Mouse (Mus musculus): ENCODE measurements at regions not wholly inside any gene's neighbourhood (a gene's known extent, or its start where the extent isn't known, plus 50 kb on each side); places are given as distances from the start of the nearest gene placed in this dataset.

DNA sequence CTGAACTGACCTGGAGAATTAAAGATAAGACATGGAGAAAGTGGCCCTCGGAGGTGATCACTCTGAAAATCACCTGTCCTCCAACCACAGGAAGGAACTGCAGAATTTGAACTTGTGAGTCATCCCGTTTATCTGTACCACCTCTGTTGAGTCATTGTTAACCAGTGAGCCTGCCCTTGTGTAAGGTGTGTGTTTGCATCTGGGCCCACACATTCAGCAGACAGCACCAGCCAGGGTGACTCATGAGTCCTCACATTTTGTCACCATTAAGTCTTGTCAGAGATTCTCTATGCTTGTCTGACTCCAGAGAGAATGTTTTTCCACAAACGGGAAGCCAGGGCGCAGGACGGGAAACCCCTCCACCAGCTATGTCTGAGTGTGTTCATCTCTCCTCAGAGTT lies 75.0 kb upstream of the Tspan2 start:
- no peak for DNase-seq
- intact Hi-C loops (cut with DNase I) = no loop called here

- intact Hi-C loops (cut with DNase I) = no loop called here
- DNase-seq = no peak
These were observed 73.0 kb upstream of the Tspan2 start for GRCm38 (mm10) chr3:102661296-102661695.

GRCm38 (mm10) chr3:102663711-102664110 lies 70.6 kb upstream of the Tspan2 start:
- DNase-seq = no peak
- intact Hi-C loops (cut with DNase I) = no loop called here

DNA sequence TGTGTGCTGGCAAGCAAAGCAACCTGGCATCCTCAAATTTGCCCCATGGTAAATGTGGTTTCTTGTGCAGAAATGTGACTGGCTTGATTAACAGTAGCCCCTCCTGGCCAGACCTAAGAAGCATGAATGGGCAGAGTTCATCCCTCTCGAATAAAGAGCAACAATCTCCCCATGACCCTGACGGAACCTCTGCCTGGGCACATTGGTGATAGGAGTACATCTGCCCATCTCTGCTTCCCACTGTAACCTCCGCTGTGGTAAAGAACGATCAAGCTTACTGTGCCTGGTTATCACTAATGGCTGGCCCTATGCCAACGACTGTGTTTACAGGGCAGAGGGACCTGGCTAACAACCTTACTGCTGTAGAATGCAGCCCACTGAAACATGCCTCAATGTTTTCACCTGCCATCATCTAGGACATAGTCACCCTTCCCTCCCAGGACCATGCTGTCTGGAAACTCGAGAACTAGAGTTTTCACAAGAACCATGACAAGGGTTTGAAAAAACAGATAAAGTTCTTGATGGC lies 69.6 kb upstream of the Tspan2 start:
- peak; percentile 11 for DNase-seq
- intact Hi-C loops (cut with DNase I) = no loop called here

GRCm38 (mm10) chr3:102667796-102668195 lies 66.5 kb upstream of the Tspan2 start:
- no peak for DNase-seq
- intact Hi-C loops (cut with DNase I) = no loop called here

DNA sequence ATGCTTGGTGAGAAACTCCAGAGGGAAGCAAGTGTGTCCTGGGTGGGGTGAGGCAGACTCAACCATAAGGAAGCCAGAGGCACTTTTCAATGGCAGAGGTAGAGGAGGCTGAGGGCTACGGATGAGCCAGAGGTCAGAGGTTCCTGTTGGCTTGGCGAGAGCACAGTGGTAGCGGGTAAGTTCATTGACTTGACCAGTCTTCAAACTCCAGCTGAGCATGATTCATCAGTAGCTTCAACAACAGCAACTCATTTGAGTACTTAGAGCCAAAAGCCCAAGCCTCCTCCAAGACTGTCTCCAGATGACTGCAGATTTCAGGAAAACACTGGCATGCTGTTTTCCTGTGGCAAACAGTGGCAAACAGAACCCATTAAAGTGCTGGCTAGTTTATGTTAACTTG lies 65.8 kb upstream of the Tspan2 start:
- intact Hi-C loops (cut with DNase I) = no loop called here

DNA sequence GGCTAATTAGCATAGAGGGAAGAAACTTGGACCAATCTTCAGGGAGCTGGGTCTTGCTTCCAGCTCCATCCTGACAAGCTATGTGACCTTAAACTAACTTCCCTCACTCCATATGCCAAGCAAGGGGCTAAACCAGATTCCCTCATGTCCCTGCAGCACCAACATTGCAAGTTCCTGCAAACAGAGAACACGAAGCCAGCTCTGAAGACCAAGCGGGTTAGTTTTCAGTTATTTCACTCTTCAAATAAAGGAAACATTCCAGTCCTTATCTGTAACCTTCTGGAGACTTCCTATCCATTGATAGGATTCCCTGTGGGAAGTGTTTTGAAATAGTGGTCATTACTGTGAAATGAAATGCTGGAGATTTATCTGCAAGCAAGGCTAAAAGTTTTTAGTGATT lies 64.4 kb upstream of the Tspan2 start:
- intact Hi-C loops (cut with DNase I) = no loop called here

More for the DNA sequence above, 65.8 kb upstream of the Tspan2 start:
- no peak for DNase-seq

DNA sequence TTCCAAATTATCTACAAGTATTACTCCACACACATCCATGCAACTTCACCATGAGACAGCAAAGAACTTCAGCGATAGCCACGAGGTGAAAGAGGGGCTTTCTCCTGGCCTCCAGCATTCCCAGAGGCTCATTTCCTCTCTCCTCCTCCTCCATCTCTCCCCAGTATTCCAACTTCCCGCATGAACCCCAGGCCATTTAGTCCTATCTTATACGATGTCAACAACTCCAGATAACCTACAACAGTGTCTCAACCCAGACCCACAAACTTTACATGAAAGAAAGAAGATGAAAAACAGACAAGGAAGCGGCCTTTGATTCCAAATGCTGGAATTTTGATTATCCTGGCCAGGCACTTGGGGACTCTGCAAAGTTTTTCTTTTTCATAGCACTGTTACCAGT lies 63.8 kb upstream of the Tspan2 start:
- intact Hi-C loops (cut with DNase I) = no loop called here
- no peak for DNase-seq

More for the DNA sequence above, 64.4 kb upstream of the Tspan2 start:
- DNase-seq = no peak

- no peak for DNase-seq
- intact Hi-C loops (cut with DNase I) = no loop called here
These were observed 63.4 kb upstream of the Tspan2 start for GRCm38 (mm10) chr3:102670972-102671371.

- DNase-seq = no peak
- intact Hi-C loops (cut with DNase I) = no loop called here
These were observed 60.8 kb upstream of the Tspan2 start for GRCm38 (mm10) chr3:102673506-102673905.

DNA sequence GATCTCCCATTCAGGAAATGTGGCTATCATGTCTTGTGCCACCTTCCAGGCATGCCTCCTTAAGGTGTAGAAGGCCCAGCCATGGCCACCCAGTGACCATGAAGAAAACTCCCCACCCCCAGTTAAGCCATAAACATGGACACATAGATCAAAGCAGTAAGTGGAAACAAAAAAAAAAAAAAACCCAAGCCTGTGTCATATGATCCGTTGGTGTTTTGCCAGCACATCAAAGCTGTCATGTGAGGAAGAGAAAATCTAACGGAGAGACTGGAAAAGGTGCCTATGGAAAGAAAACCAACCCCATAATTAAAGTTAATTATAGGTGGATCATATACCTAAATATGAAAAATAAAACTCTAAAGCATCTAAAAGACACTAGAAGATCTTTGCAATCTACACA lies 60.3 kb upstream of the Tspan2 start:
- intact Hi-C loops (cut with DNase I) = no loop called here
- no peak for DNase-seq

- intact Hi-C loops (cut with DNase I) = no loop called here
- DNase-seq = peak; percentile 84
These were observed 57.3 kb upstream of the Tspan2 start for GRCm38 (mm10) chr3:102676946-102677534.

DNA sequence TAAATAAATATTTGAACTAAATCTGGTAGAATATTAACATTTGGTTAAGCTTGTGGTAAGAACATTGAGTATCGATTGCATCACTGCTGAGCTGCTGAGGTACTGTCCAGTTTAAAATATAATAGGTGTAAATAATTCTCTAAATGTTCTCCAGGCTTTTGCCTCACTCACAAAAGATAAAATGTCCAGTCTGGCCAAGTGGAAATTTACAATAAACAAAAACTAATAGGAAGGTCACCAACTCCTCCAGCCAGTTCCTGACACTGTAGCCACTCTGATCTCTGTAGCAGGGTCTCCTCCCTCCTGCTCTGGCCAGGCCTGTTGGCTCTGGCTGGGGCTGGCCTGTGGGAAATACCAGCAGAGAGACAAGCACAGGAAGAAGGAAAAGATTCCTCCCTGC lies 55.8 kb upstream of the Tspan2 start:
- intact Hi-C loops (cut with DNase I) = no loop called here
- DNase-seq = no peak

DNA sequence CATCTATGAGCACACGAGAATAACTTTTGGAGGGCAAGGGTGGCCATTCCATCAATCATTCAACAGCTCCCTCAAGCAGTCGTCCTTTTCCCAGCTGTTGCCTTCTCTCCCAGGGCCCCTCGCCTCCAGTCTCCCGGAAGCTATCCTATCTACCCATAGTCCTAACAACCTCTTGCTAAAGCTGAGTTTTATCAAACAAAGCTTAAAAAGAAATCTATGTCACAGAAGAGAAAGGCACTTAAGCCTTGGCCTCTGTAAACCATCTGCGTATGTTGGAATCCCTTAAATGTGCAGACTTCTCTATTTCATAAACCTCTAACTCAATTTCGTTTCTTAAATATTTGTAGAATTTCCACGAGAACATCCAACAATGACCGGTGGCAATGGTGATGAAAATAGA lies 51.9 kb upstream of the Tspan2 start:
- intact Hi-C loops (cut with DNase I) = no loop called here
- no peak for DNase-seq

GRCm38 (mm10) chr3:102683541-102683940 lies 50.8 kb upstream of the Tspan2 start:
- intact Hi-C loops (cut with DNase I) = no loop called here
- DNase-seq = no peak
